Mouse (Mus musculus): ENCODE results near the gene Nfkbib. TPM values are rescaled to one million over a fixed set of nuclear protein-coding genes. Genes with fewer than 3 reads are reported as not detected.
A peak's percentile ranks its signal among the peaks of the same experiment; 100 is the strongest.

Nfkbib gene
- polyA plus RNA-seq, 1 experiment from 2014 or later: 38.7 TPM

GRCm38 (mm10) chr7:28803756-28804155, 36.4 kb upstream of the Nfkbib start:
- no peak overlapping the region for H3K4me3 ChIP-seq (ENCODE audit: low read depth, low read length)
- no peaks in the 10 kb centered on the region for H3K27me3 ChIP-seq (replicated peaks; ENCODE audit: control insufficient read depth, insufficient read depth, low read length)
- no peak for DNase-seq (ENCODE audit: low spot score)
- H3K9me3 ChIP-seq (ENCODE audit: control insufficient read depth, low read length): no peaks in the 10 kb centered on the region
- WGBS: 26% methylated on average over 4 of the region's 4 CpGs
- H3K4me2 ChIP-seq (ENCODE audit: low read length): peak overlapping the region; percentile 23; the same call in 1 of the 2 replicates
- H3K9ac ChIP-seq (ENCODE audit: low read length): no peak overlapping the region
- ATAC-seq (replicated peaks; ENCODE audit: low FRiP score, low TSS enrichment, low read depth): 0 out of 2 replicates have a peak, but pooled peaks have one; percentile 12
- H3K4me1 ChIP-seq (replicated peaks; ENCODE audit: control insufficient read depth, insufficient read depth, low read length): peaks cover 36% of the 10 kb centered on the region
- no peaks in the 10 kb centered on the region for H3K36me3 ChIP-seq (ENCODE audit: control insufficient read depth, insufficient read depth, low read length)
- peak overlapping the region; percentile 90 for H3K27ac ChIP-seq (ENCODE audit: low read depth)

DNA sequence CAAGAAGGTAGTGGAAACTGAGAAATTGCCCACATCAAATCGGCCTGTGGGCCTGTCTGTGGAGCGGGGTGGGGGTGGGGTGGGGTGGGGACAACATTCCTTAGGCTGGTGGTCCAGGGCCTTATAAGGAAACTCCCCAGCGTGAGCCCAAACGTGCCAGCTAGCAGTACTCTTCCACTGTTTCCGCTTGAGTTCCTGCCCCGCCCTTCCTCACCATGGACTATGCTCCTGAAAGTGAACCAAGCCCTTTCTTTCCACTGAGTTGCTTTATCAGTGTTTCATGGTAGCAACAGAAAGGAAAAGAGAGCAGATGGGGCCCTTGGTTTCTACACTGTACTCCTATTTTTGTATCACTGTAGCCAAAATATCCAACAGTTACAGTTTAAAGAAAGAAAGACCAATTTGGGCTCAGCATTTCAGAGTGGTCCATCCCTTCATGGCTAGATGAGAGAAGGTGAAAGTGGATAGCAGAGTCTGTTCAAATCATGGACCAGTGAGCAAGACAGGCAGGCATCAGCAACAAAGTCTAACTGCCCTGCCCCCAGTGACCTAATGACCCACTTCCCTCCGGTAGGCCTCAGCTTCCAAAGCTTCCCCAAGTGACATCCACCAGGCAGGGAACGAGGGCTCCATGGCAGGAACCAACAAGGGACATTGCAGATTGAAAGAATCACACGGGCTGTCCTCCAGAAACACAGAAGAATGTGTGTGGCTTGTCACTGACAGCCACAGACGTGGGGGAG, 35.7 kb upstream of the Nfkbib start:
- H3K27ac ChIP-seq (ENCODE audit: low read depth): peak overlapping the region; percentile 90
- no peak for DNase-seq (ENCODE audit: low spot score)
- peak overlapping the region; percentile 23 for H3K4me2 ChIP-seq (ENCODE audit: low read length)
- H3K4me1 ChIP-seq (replicated peaks; ENCODE audit: control insufficient read depth, insufficient read depth, low read length): peaks cover 32% of the 10 kb centered on the region
- 8% methylated on average over 10 of the region's 10 CpGs for WGBS
- H3K9ac ChIP-seq (ENCODE audit: low read length): peak overlapping the region; percentile 16
- ATAC-seq (replicated peaks; ENCODE audit: low FRiP score, low TSS enrichment, low read depth): peak; percentile 51
- no peaks in the 10 kb centered on the region for H3K36me3 ChIP-seq (ENCODE audit: control insufficient read depth, insufficient read depth, low read length)
- no peak overlapping the region for H3K4me3 ChIP-seq (ENCODE audit: low read depth, low read length)
- no peaks in the 10 kb centered on the region for H3K27me3 ChIP-seq (replicated peaks; ENCODE audit: control insufficient read depth, insufficient read depth, low read length)
- H3K9me3 ChIP-seq (ENCODE audit: control insufficient read depth, low read length): no peaks in the 10 kb centered on the region

- Histone ChIP-seq H3K4me3 (ENCODE audit: low read depth, low read length) (no peak overlapping the region), H3K9me3 (ENCODE audit: control insufficient read depth, low read length) (no peaks in the 10 kb centered on the region), H3K27me3 (replicated peaks; ENCODE audit: control insufficient read depth, insufficient read depth, low read length) (no peaks in the 10 kb centered on the region), H3K4me2 (ENCODE audit: low read length) (peak overlapping the region; percentile 23), H3K9ac (ENCODE audit: low read length) (peak overlapping the region; percentile 5), H3K27ac (ENCODE audit: low read depth) (peak overlapping the region; percentile 90), H3K4me1 (replicated peaks; ENCODE audit: control insufficient read depth, insufficient read depth, low read length) (peaks cover 27% of the 10 kb centered on the region), H3K36me3 (ENCODE audit: control insufficient read depth, insufficient read depth, low read length) (no peaks in the 10 kb centered on the region)
- ATAC-seq (replicated peaks; ENCODE audit: low FRiP score, low TSS enrichment, low read depth) (peak; percentile 59), DNase-seq (ENCODE audit: low spot score) (peak; percentile 82)
- 9% methylated on average over 10 of the region's 10 CpGs for WGBS
Measured at GRCm38 (mm10) chr7:28801901-28802670, 34.8 kb upstream of the Nfkbib start.

DNA sequence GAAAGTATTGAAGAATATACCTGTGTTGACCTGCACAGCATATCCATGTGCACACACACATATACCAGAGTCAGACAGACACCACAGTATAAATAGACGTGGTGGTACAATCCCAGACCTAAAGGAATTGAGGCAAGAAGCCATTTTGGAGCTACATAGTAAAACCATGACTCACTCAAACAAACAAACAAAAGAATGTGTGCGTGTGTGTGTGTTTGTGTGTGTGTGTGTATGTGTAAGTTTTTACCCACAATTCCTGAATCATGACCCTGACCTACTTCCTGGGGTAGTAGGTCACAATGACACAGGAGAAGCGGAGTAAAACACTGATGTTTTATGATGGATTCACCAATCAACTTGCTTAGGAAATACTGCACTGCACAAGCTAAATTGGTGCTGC, 34.1 kb upstream of the Nfkbib start:
- Histone ChIP-seq H3K4me1 (replicated peaks; ENCODE audit: control insufficient read depth, insufficient read depth, low read length) (peaks cover 31% of the 10 kb centered on the region), H3K9ac (ENCODE audit: low read length) (no peak overlapping the region), H3K36me3 (ENCODE audit: control insufficient read depth, insufficient read depth, low read length) (no peaks in the 10 kb centered on the region), H3K4me3 (ENCODE audit: low read depth, low read length) (no peak overlapping the region), H3K27me3 (replicated peaks; ENCODE audit: control insufficient read depth, insufficient read depth, low read length) (no peaks in the 10 kb centered on the region), H3K9me3 (ENCODE audit: control insufficient read depth, low read length) (no peaks in the 10 kb centered on the region), H3K4me2 (ENCODE audit: low read length) (no peak overlapping the region), H3K27ac (ENCODE audit: low read depth) (peak overlapping the region; percentile 90)
- ATAC-seq (replicated peaks; ENCODE audit: low FRiP score, low TSS enrichment, low read depth) (no peak), DNase-seq (ENCODE audit: low spot score) (no peak)
- WGBS: 49% methylated on average over 3 of the region's 3 CpGs

DNA sequence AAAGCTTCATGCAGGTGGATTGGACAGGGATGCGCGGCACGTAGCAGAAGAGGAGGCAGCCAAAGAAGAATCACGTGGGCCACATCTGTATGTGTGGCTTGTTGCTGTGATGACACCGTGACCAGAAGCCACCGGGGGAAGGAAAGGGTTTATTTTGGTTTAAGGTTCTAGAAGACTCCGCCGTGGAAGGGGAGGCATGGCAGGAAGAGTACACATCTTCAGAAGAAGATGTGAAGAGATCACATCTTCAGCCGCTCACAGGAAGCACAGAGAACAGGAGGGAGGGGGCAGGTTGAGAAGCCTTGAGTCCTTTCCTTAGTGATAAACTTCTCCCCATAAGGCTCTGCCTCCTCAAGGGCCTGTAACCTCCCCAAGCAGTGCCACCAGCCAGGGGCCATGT, 32.7 kb upstream of the Nfkbib start:
- Histone ChIP-seq H3K27me3 (replicated peaks; ENCODE audit: control insufficient read depth, insufficient read depth, low read length) (no peaks in the 10 kb centered on the region), H3K27ac (ENCODE audit: low read depth) (no peak overlapping the region), H3K9ac (ENCODE audit: low read length) (no peak overlapping the region), H3K4me1 (replicated peaks; ENCODE audit: control insufficient read depth, insufficient read depth, low read length) (peaks cover 31% of the 10 kb centered on the region), H3K4me3 (ENCODE audit: low read depth, low read length) (no peak overlapping the region), H3K36me3 (ENCODE audit: control insufficient read depth, insufficient read depth, low read length) (no peaks in the 10 kb centered on the region), H3K4me2 (ENCODE audit: low read length) (no peak overlapping the region), H3K9me3 (ENCODE audit: control insufficient read depth, low read length) (no peaks in the 10 kb centered on the region)
- ATAC-seq (replicated peaks; ENCODE audit: low FRiP score, low TSS enrichment, low read depth) (no peak), DNase-seq (ENCODE audit: low spot score) (no peak)
- 95% methylated on average over 9 of the region's 9 CpGs for WGBS

GRCm38 (mm10) chr7:28796562-28796975, 29.3 kb upstream of the Nfkbib start:
- ATAC-seq (replicated peaks; ENCODE audit: low FRiP score, low TSS enrichment, low read depth): peak; percentile 68; the same call in 1 of the 2 replicates
- DNase-seq (ENCODE audit: low spot score): peak; percentile 81
- Histone ChIP-seq H3K4me1 (replicated peaks; ENCODE audit: control insufficient read depth, insufficient read depth, low read length) (peaks cover 10% of the 10 kb centered on the region; the same call in 1 of the 2 replicates), H3K4me3 (ENCODE audit: low read depth, low read length) (0 out of 2 replicates have a peak overlapping the region, but pooled peaks have one; percentile 2), H3K9ac (ENCODE audit: low read length) (peak overlapping the region; percentile 1; the same call in 1 of the 2 replicates), H3K27ac (ENCODE audit: low read depth) (peak overlapping the region; percentile 3; the same call in 1 of the 2 replicates), H3K27me3 (replicated peaks; ENCODE audit: control insufficient read depth, insufficient read depth, low read length) (no peaks in the 10 kb centered on the region), H3K4me2 (ENCODE audit: low read length) (peak overlapping the region; percentile 13), H3K9me3 (ENCODE audit: control insufficient read depth, low read length) (no peaks in the 10 kb centered on the region), H3K36me3 (ENCODE audit: control insufficient read depth, insufficient read depth, low read length) (no peaks in the 10 kb centered on the region)
- 15% methylated on average over 32 of the region's 32 CpGs for WGBS

DNA sequence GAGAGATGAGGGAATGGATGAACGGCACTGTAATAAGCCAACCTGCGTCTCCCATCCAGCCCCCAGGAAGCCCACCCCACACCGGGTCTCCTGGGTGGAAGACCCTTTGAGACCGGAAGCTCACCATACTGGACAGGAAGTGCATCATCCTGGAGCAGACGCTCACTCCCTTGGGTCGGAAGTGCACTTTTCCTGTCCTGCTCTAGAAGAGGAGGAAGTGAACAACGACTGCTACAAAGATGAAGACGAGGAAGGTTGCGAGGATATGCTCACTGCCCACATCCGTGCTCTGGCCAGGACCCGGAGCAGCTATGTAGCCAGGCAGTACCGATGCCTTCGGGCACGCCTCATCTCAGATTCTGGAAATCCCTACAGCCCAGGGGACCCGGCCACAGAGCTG, 28.5 kb upstream of the Nfkbib start:
- no peak overlapping the region for H3K27ac ChIP-seq (ENCODE audit: low read depth)
- no peaks in the 10 kb centered on the region for H3K36me3 ChIP-seq (ENCODE audit: control insufficient read depth, insufficient read depth, low read length)
- H3K27me3 ChIP-seq (replicated peaks; ENCODE audit: control insufficient read depth, insufficient read depth, low read length): no peaks in the 10 kb centered on the region
- WGBS: 74% methylated on average over 15 of the region's 15 CpGs
- no peak overlapping the region for H3K9ac ChIP-seq (ENCODE audit: low read length)
- ATAC-seq (replicated peaks; ENCODE audit: low FRiP score, low TSS enrichment, low read depth) (no peak), DNase-seq (ENCODE audit: low spot score) (no peak)
- H3K9me3 ChIP-seq (ENCODE audit: control insufficient read depth, low read length): no peaks in the 10 kb centered on the region
- peak overlapping the region; percentile 13 for H3K4me2 ChIP-seq (ENCODE audit: low read length)
- H3K4me3 ChIP-seq (ENCODE audit: low read depth, low read length): no peak overlapping the region
- 0 out of 2 replicates have a peak, but pooled peaks cover 7% of the 10 kb centered on the region for H3K4me1 ChIP-seq (replicated peaks; ENCODE audit: control insufficient read depth, insufficient read depth, low read length)

- ATAC-seq (replicated peaks; ENCODE audit: low FRiP score, low TSS enrichment, low read depth) (no peak), DNase-seq (ENCODE audit: low spot score) (no peak)
- Histone ChIP-seq H3K27me3 (replicated peaks; ENCODE audit: control insufficient read depth, insufficient read depth, low read length) (no peaks in the 10 kb centered on the region), H3K4me3 (ENCODE audit: low read depth, low read length) (no peak overlapping the region), H3K36me3 (ENCODE audit: control insufficient read depth, insufficient read depth, low read length) (no peaks in the 10 kb centered on the region), H3K9me3 (ENCODE audit: control insufficient read depth, low read length) (no peaks in the 10 kb centered on the region), H3K4me1 (replicated peaks; ENCODE audit: control insufficient read depth, insufficient read depth, low read length) (peaks cover 15% of the 10 kb centered on the region; the same call in 1 of the 2 replicates), H3K9ac (ENCODE audit: low read length) (no peak overlapping the region), H3K27ac (ENCODE audit: low read depth) (no peak overlapping the region), H3K4me2 (ENCODE audit: low read length) (no peak overlapping the region)
- WGBS: 79% methylated on average over 3 of the region's 3 CpGs
Measured at GRCm38 (mm10) chr7:28794496-28794895, 27.2 kb upstream of the Nfkbib start.
